Mouse (Mus musculus) cortical plate, adult 2 months (tissue): ENCODE data around the gene Pdpk1.

Experiments used
- CTCF ChIP-seq: fragments of 200-500 bp; IDR thresholded peaks from 2 replicates; pipeline ENCODE4 v1.5.1; 2011; ENCODE audit warnings: mild to moderate bottlenecking, control low read depth, low read length; ENCODE audit not compliant: insufficient read depth; ENCODE audit errors: extremely low read depth
- POLR2A ChIP-seq: fragments of 200-500 bp; IDR thresholded peaks from 2 replicates; pipeline ENCODE4 v1.6.1; 2011; ENCODE audit warnings: mild to moderate bottlenecking, low read length, control low read depth; ENCODE audit not compliant: insufficient read depth; ENCODE audit errors: extremely low read depth

- TF ChIP-seq CTCF = no peak
- TF ChIP-seq POLR2A = no peak
Measured at GRCm38 (mm10) chr17:24062459-24063155, 88.1 kb downstream of the Pdpk1 start.
